Mouse (Mus musculus): ENCODE data around the gene Bcl11b. TPM values are rescaled to one million over a fixed set of nuclear protein-coding genes. Genes with fewer than 3 reads are reported as not detected.
A peak's percentile ranks its signal among the peaks of the same experiment; 100 is the strongest.

The Bcl11b gene
- total and polyA plus RNA-seq, 2 experiments from 2014 or later = 12.0 to 30.0 TPM

- no peak overlapping the region for H3K4me3 ChIP-seq (ENCODE audit: low read length)
- H3K27me3 ChIP-seq (ENCODE audit: insufficient read depth, low read length) = no peaks in the 10 kb centered on the region
- H3K4me2 ChIP-seq (ENCODE audit: low read depth, low read length) = no peak overlapping the region
- H3K9ac ChIP-seq (replicated peaks; ENCODE audit: low read length) = no peak overlapping the region
- 63% methylated on average over 13 of the region's 13 CpGs for WGBS
- ATAC-seq = no peak
- no peak overlapping the region for H3K27ac ChIP-seq
- no peaks in the 10 kb centered on the region for H3K36me3 ChIP-seq (ENCODE audit: insufficient read depth, low read length)
- TF ChIP-seq CTCF (IDR thresholded peaks at IDR 0.05; ENCODE audit: low read depth) = no peak
- no peaks in the 10 kb centered on the region for H3K4me1 ChIP-seq (ENCODE audit: insufficient read depth, low read length)
- no peaks in the 10 kb centered on the region for H3K9me3 ChIP-seq (ENCODE audit: low read length)
- no peak for DNase-seq (ENCODE audit: low spot score)
Measured at GRCm38 (mm10) chr12:107920716-107921115, 82.7 kb downstream of the Bcl11b start.

DNA sequence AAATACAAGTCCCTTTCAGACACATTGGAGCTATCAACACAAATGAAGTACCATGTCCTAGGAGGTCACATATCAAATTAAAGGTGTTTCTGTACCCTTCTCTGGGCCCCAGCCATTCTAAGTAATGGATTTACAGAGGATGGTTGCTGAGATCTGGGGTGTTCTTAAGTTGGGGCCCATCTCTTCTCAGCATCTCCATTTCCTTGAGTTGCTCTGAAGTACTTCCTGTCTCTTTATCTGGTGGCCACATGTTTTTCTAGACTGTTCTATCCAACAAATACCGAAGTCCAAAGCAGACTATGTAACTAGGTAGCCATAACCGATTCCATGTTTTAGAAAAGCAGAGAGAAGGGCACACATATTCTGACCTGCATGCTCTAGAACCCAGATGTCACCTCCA, 83.3 kb downstream of the Bcl11b start:
- Histone ChIP-seq H3K4me1 (ENCODE audit: insufficient read depth, low read length) (no peaks in the 10 kb centered on the region), H3K36me3 (ENCODE audit: insufficient read depth, low read length) (no peaks in the 10 kb centered on the region), H3K4me2 (ENCODE audit: low read depth, low read length) (no peak overlapping the region), H3K27me3 (ENCODE audit: insufficient read depth, low read length) (no peaks in the 10 kb centered on the region), H3K9ac (replicated peaks; ENCODE audit: low read length) (no peak overlapping the region), H3K27ac (no peak overlapping the region), H3K4me3 (ENCODE audit: low read length) (no peak overlapping the region), H3K9me3 (ENCODE audit: low read length) (no peaks in the 10 kb centered on the region)
- ATAC-seq (no peak), DNase-seq (ENCODE audit: low spot score) (no peak)
- WGBS = 98% methylated on average over 2 of the region's 2 CpGs
- no peak for TF ChIP-seq CTCF (IDR thresholded peaks at IDR 0.05; ENCODE audit: low read depth)

GRCm38 (mm10) chr12:107918779-107919178, 84.6 kb downstream of the Bcl11b start:
- Histone ChIP-seq H3K27ac (no peak overlapping the region), H3K4me1 (ENCODE audit: insufficient read depth, low read length) (no peaks in the 10 kb centered on the region), H3K36me3 (ENCODE audit: insufficient read depth, low read length) (no peaks in the 10 kb centered on the region), H3K4me2 (ENCODE audit: low read depth, low read length) (no peak overlapping the region), H3K9ac (replicated peaks; ENCODE audit: low read length) (no peak overlapping the region), H3K4me3 (ENCODE audit: low read length) (no peak overlapping the region), H3K27me3 (ENCODE audit: insufficient read depth, low read length) (no peaks in the 10 kb centered on the region), H3K9me3 (ENCODE audit: low read length) (no peaks in the 10 kb centered on the region)
- ATAC-seq = no peak
- 89% methylated on average over 6 of the region's 6 CpGs for WGBS
- no peak for TF ChIP-seq CTCF (IDR thresholded peaks at IDR 0.05; ENCODE audit: low read depth)
- DNase-seq (ENCODE audit: low spot score) = no peak

- DNase-seq (ENCODE audit: low spot score) (no peak), ATAC-seq (no peak)
- no peak overlapping the region for H3K9ac ChIP-seq (replicated peaks; ENCODE audit: low read length)
- H3K27ac ChIP-seq = no peak overlapping the region
- H3K36me3 ChIP-seq (ENCODE audit: insufficient read depth, low read length) = no peaks in the 10 kb centered on the region
- 97% methylated on average over 27 of the region's 39 CpGs for WGBS
- no peak overlapping the region for H3K4me2 ChIP-seq (ENCODE audit: low read depth, low read length)
- H3K27me3 ChIP-seq (ENCODE audit: insufficient read depth, low read length) = no peaks in the 10 kb centered on the region
- no peak for TF ChIP-seq CTCF (IDR thresholded peaks at IDR 0.05; ENCODE audit: low read depth)
- no peaks in the 10 kb centered on the region for H3K9me3 ChIP-seq (ENCODE audit: low read length)
- H3K4me3 ChIP-seq (ENCODE audit: low read length) = no peak overlapping the region
- H3K4me1 ChIP-seq (ENCODE audit: insufficient read depth, low read length) = no peaks in the 10 kb centered on the region
Measured at GRCm38 (mm10) chr12:107916008-107916407, 87.4 kb downstream of the Bcl11b start.

GRCm38 (mm10) chr12:107915396-107915795, 88.0 kb downstream of the Bcl11b start:
- WGBS = 97% methylated on average over 32 of the region's 32 CpGs

DNA sequence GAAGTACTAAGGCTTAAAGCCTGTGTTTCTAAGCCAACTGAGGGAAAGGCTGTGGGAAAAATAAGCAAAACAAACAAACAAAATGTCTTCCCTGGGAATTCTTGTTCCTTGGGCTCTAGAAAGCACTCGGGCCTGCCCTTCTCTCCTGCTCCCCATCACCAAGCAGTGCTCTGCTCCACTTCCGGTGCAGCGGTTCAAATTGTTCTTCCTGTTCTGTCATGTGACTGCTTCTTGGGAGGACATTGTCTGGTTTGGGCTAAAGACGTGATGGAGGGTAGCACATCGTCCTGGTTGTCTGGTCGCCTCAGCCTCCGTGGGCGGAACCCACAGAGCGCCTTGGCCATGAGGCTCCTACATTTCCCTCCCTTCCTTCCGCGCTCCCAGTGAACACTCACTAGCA, 94.6 kb downstream of the Bcl11b start:
- H3K9me3 ChIP-seq (ENCODE audit: low read length) = no peaks in the 10 kb centered on the region
- no peak overlapping the region for H3K27ac ChIP-seq
- no peak for DNase-seq (ENCODE audit: low spot score)
- no peak overlapping the region for H3K9ac ChIP-seq (replicated peaks; ENCODE audit: low read length)
- ATAC-seq = no peak
- H3K36me3 ChIP-seq (ENCODE audit: insufficient read depth, low read length) = no peaks in the 10 kb centered on the region
- no peak overlapping the region for H3K4me2 ChIP-seq (ENCODE audit: low read depth, low read length)
- H3K4me1 ChIP-seq (ENCODE audit: insufficient read depth, low read length) = no peaks in the 10 kb centered on the region
- 84% methylated on average over 11 of the region's 11 CpGs for WGBS
- no peak for TF ChIP-seq CTCF (IDR thresholded peaks at IDR 0.05; ENCODE audit: low read depth)
- H3K4me3 ChIP-seq (ENCODE audit: low read length) = no peak overlapping the region
- H3K27me3 ChIP-seq (ENCODE audit: insufficient read depth, low read length) = no peaks in the 10 kb centered on the region

More at GRCm38 (mm10) chr12:107915396-107915795, 88.0 kb downstream of the Bcl11b start:
- no peak overlapping the region for H3K27ac ChIP-seq
- no peak overlapping the region for H3K4me2 ChIP-seq (ENCODE audit: low read depth, low read length)
- no peaks in the 10 kb centered on the region for H3K4me1 ChIP-seq (ENCODE audit: insufficient read depth, low read length)
- no peaks in the 10 kb centered on the region for H3K36me3 ChIP-seq (ENCODE audit: insufficient read depth, low read length)
- no peak overlapping the region for H3K9ac ChIP-seq (replicated peaks; ENCODE audit: low read length)
- H3K4me3 ChIP-seq (ENCODE audit: low read length) = no peak overlapping the region
- no peaks in the 10 kb centered on the region for H3K9me3 ChIP-seq (ENCODE audit: low read length)
- DNase-seq (ENCODE audit: low spot score) (no peak), ATAC-seq (no peak)
- no peak for TF ChIP-seq CTCF (IDR thresholded peaks at IDR 0.05; ENCODE audit: low read depth)
- H3K27me3 ChIP-seq (ENCODE audit: insufficient read depth, low read length) = no peaks in the 10 kb centered on the region

DNA sequence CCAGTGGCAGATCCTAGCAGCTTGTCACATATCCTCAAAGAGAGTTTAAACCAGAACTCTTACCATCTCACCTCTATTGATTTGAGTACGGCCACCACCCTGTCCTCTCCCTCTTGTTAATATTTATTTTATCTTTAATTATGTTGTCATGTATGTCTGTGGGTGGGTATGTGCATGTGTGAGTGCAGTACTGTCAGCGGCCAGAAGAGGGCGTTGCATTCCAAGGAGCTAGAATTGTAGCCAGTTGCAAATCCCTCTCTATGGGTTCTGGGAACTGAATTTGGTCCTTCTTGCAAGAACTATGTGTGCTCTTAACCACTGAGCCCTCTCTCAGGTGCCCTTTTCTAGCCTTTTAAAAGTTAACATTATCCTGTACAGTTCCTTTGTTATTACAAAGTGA, 98.1 kb downstream of the Bcl11b start:
- Histone ChIP-seq H3K36me3 (ENCODE audit: insufficient read depth, low read length) (no peaks in the 10 kb centered on the region), H3K9me3 (ENCODE audit: low read length) (no peaks in the 10 kb centered on the region), H3K9ac (replicated peaks; ENCODE audit: low read length) (no peak overlapping the region), H3K27me3 (ENCODE audit: insufficient read depth, low read length) (no peaks in the 10 kb centered on the region), H3K4me2 (ENCODE audit: low read depth, low read length) (no peak overlapping the region), H3K27ac (no peak overlapping the region), H3K4me1 (ENCODE audit: insufficient read depth, low read length) (no peaks in the 10 kb centered on the region), H3K4me3 (ENCODE audit: low read length) (no peak overlapping the region)
- TF ChIP-seq CTCF (IDR thresholded peaks at IDR 0.05; ENCODE audit: low read depth) = peak; percentile 35
- ATAC-seq (no peak), DNase-seq (ENCODE audit: low spot score) (no peak)
- 95% methylated on average over 3 of the region's 3 CpGs for WGBS
